Mouse (Mus musculus): ENCODE data around the gene Tasp1. TPM values are rescaled to one million over a fixed set of nuclear protein-coding genes. Genes with fewer than 3 reads are reported as not detected.

Tasp1 gene
- polyA plus RNA-seq, 1 experiment from 2014 or later = 18.2 TPM

- Histone ChIP-seq H3K27me3 (ENCODE audit: insufficient read depth, poor library complexity, severe bottlenecking) (no peaks in the 10 kb centered on the region), H3K27ac (no peak overlapping the region), H3K4me1 (no peaks in the 10 kb centered on the region), H3K9me3 (no peaks in the 10 kb centered on the region), H3K36me3 (no peaks in the 10 kb centered on the region), H3K4me3 (no peak overlapping the region)
- 77% methylated on average over 1 of the region's 1 CpGs for WGBS
- DNase-seq (ENCODE audit: low spot score) = no peak
Measured at GRCm38 (mm10) chr2:139849621-139850020, 217.0 kb downstream of the Tasp1 start.

GRCm38 (mm10) chr2:139841359-139841758 lies 225.2 kb downstream of the Tasp1 start:
- H3K4me3 ChIP-seq = no peak overlapping the region
- no peaks in the 10 kb centered on the region for H3K36me3 ChIP-seq
- H3K4me1 ChIP-seq = no peaks in the 10 kb centered on the region
- H3K27me3 ChIP-seq (ENCODE audit: insufficient read depth, poor library complexity, severe bottlenecking) = no peaks in the 10 kb centered on the region
- DNase-seq (ENCODE audit: low spot score) = no peak
- no peaks in the 10 kb centered on the region for H3K9me3 ChIP-seq
- no peak overlapping the region for H3K27ac ChIP-seq
- WGBS = 71% methylated on average over 1 of the region's 1 CpGs

GRCm38 (mm10) chr2:139840941-139841340 lies 225.7 kb downstream of the Tasp1 start:
- no peaks in the 10 kb centered on the region for H3K4me1 ChIP-seq
- 79% methylated on average over 5 of the region's 5 CpGs for WGBS
- no peak overlapping the region for H3K4me3 ChIP-seq
- no peak overlapping the region for H3K27ac ChIP-seq
- no peaks in the 10 kb centered on the region for H3K9me3 ChIP-seq
- H3K36me3 ChIP-seq = no peaks in the 10 kb centered on the region
- no peak for DNase-seq (ENCODE audit: low spot score)
- no peaks in the 10 kb centered on the region for H3K27me3 ChIP-seq (ENCODE audit: insufficient read depth, poor library complexity, severe bottlenecking)

GRCm38 (mm10) chr2:139821589-139822378 lies 244.8 kb downstream of the Tasp1 start:
- no peaks in the 10 kb centered on the region for H3K36me3 ChIP-seq
- 86% methylated on average over 8 of the region's 8 CpGs for WGBS

GRCm38 (mm10) chr2:139817275-139817674 lies 249.3 kb downstream of the Tasp1 start:
- no peaks in the 10 kb centered on the region for H3K27me3 ChIP-seq (ENCODE audit: insufficient read depth, poor library complexity, severe bottlenecking)
- no peaks in the 10 kb centered on the region for H3K4me1 ChIP-seq
- H3K9me3 ChIP-seq = no peaks in the 10 kb centered on the region
- no peak for DNase-seq (ENCODE audit: low spot score)
- 84% methylated on average over 3 of the region's 3 CpGs for WGBS
- H3K27ac ChIP-seq = no peak overlapping the region
- H3K4me3 ChIP-seq = no peak overlapping the region
- no peaks in the 10 kb centered on the region for H3K36me3 ChIP-seq

More at GRCm38 (mm10) chr2:139821589-139822378, 244.8 kb downstream of the Tasp1 start:
- Histone ChIP-seq H3K27ac (no peak overlapping the region), H3K9me3 (no peaks in the 10 kb centered on the region), H3K4me1 (no peaks in the 10 kb centered on the region), H3K4me3 (no peak overlapping the region), H3K27me3 (ENCODE audit: insufficient read depth, poor library complexity, severe bottlenecking) (no peaks in the 10 kb centered on the region)
- no peak for DNase-seq (ENCODE audit: low spot score)

GRCm38 (mm10) chr2:139807887-139808286 lies 258.7 kb downstream of the Tasp1 start:
- Histone ChIP-seq H3K9me3 (no peaks in the 10 kb centered on the region), H3K27me3 (ENCODE audit: insufficient read depth, poor library complexity, severe bottlenecking) (no peaks in the 10 kb centered on the region), H3K27ac (no peak overlapping the region), H3K4me1 (no peaks in the 10 kb centered on the region), H3K36me3 (no peaks in the 10 kb centered on the region), H3K4me3 (no peak overlapping the region)
- WGBS = 90% methylated on average over 6 of the region's 6 CpGs
- DNase-seq (ENCODE audit: low spot score) = no peak

- H3K9me3 ChIP-seq = no peaks in the 10 kb centered on the region
- H3K4me1 ChIP-seq = no peaks in the 10 kb centered on the region
- no peak for DNase-seq (ENCODE audit: low spot score)
- no peak overlapping the region for H3K4me3 ChIP-seq
- no peak overlapping the region for H3K27ac ChIP-seq
- 80% methylated on average over 7 of the region's 7 CpGs for WGBS
- no peaks in the 10 kb centered on the region for H3K36me3 ChIP-seq
- no peaks in the 10 kb centered on the region for H3K27me3 ChIP-seq (ENCODE audit: insufficient read depth, poor library complexity, severe bottlenecking)
Measured at GRCm38 (mm10) chr2:139804041-139804440, 262.6 kb downstream of the Tasp1 start.

- no peaks in the 10 kb centered on the region for H3K27me3 ChIP-seq (ENCODE audit: insufficient read depth, poor library complexity, severe bottlenecking)
- DNase-seq (ENCODE audit: low spot score) = no peak
- WGBS = 71% methylated on average over 9 of the region's 9 CpGs
- H3K9me3 ChIP-seq = no peaks in the 10 kb centered on the region
- no peak overlapping the region for H3K27ac ChIP-seq
- H3K36me3 ChIP-seq = no peaks in the 10 kb centered on the region
- H3K4me1 ChIP-seq = no peaks in the 10 kb centered on the region; the same call in 1 of the 2 replicates
- H3K4me3 ChIP-seq = no peak overlapping the region
Measured at GRCm38 (mm10) chr2:139792345-139793120, 274.1 kb downstream of the Tasp1 start.

- Histone ChIP-seq H3K36me3 (no peaks in the 10 kb centered on the region), H3K4me3 (no peak overlapping the region), H3K27me3 (ENCODE audit: insufficient read depth, poor library complexity, severe bottlenecking) (no peaks in the 10 kb centered on the region), H3K9me3 (no peaks in the 10 kb centered on the region), H3K27ac (no peak overlapping the region), H3K4me1 (no peaks in the 10 kb centered on the region)
- DNase-seq (ENCODE audit: low spot score) = no peak
- 68% methylated on average over 4 of the region's 4 CpGs for WGBS
Measured at GRCm38 (mm10) chr2:139788658-139789057, 277.9 kb downstream of the Tasp1 start.

GRCm38 (mm10) chr2:139784946-139785345 lies 281.7 kb downstream of the Tasp1 start:
- H3K27me3 ChIP-seq (ENCODE audit: insufficient read depth, poor library complexity, severe bottlenecking) = no peaks in the 10 kb centered on the region
- DNase-seq (ENCODE audit: low spot score) = no peak
- 17% methylated on average over 2 of the region's 2 CpGs for WGBS
- H3K36me3 ChIP-seq = no peaks in the 10 kb centered on the region
- H3K4me3 ChIP-seq = no peak overlapping the region
- no peaks in the 10 kb centered on the region for H3K9me3 ChIP-seq
- no peaks in the 10 kb centered on the region for H3K4me1 ChIP-seq
- H3K27ac ChIP-seq = no peak overlapping the region

GRCm38 (mm10) chr2:139784465-139784864 lies 282.1 kb downstream of the Tasp1 start:
- no peak overlapping the region for H3K4me3 ChIP-seq
- no peaks in the 10 kb centered on the region for H3K36me3 ChIP-seq
- H3K9me3 ChIP-seq = no peaks in the 10 kb centered on the region
- no peak overlapping the region for H3K27ac ChIP-seq
- WGBS = 58% methylated on average over 1 of the region's 1 CpGs
- no peak for DNase-seq (ENCODE audit: low spot score)
- H3K4me1 ChIP-seq = no peaks in the 10 kb centered on the region
- H3K27me3 ChIP-seq (ENCODE audit: insufficient read depth, poor library complexity, severe bottlenecking) = no peaks in the 10 kb centered on the region
